Mouse (Mus musculus) CD4-positive helper T cell, adult 2 months (primary cell): ENCODE measurements around the gene Asphd2.

Source experiments
- DNase-seq: peaks from one replicate; pipeline ENCODE4 v3.0.0-alpha.2; 2012; ENCODE audit warnings: low read depth, missing footprints, low spot score

Gene Asphd2

DNA sequence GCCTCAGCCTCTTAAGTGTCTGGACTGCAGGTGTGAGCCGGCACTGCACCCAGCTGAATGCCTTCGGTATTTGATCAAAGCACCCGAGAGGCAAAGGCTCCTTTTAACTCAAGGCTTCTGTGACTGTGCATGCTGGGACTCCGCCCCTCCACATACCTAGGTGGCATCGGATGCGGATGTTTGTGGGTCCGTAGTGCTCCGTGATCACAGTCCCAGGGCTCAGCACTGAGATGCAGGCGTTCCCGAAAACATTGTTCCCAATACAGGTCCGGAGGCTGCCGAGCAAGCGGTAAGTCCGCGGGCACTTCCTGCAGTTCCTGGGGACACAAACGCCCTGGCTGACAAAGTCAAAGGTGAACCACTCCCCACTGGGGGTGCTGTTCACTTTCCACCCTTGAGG, 3.7 kb downstream of the Asphd2 start:
- DNase-seq = peak; percentile 18

DNA sequence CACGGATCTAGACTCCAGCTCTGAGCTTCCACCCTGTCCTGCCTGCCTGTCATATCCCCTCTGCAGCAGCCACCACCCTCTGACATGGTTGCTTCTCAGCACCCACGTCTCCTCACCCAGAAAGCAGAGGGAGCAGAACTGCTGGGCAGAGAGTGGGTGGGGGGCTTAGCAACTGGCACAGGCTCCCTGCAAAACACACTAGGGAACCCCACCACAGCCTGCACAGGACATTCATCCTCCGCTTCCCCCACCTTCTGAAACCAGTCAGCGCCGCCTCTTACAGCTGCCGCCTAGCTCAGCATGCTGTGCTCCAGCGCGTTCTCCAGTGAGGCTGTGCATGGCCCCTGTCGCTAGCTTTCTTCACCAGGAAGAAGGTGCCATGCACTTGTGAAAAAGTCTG, 5.3 kb downstream of the Asphd2 start:
- no peak for DNase-seq

- peak; percentile 46 for DNase-seq
Measured at GRCm38 (mm10) chr5:112385973-112386372, 8.7 kb downstream of the Asphd2 start.

DNA sequence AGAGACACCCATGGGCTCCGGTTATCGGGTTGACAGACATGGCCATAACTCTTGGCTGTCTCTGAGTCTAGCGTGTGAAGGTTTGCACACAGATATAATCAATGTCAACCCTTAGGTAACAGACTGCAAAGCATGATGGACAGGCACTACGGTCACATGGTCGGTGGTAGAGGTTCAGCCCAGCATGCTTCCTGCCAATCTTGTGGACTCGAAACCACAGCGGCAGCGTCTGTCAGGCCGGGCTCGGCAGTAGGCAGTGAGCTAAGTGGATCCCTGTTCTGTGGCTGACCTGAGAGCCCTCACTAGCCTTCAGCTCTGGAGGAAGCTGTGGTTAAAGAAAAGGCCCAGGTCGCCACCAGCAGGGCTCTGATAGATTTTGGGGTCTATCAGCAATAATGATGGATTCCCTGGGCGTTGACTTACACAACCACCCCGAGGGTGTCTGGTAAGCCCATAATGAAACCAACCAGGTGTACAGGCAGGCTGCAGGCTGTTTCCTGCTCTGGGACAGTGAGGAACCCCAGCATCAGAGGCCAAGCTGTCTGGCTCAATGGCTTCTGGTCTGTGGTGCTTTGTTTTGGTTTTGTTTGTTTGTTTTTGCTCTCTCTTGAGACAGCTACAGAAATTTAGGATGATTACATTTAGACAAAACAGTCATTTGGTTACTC, 9.7 kb downstream of the Asphd2 start:
- DNase-seq = peak; percentile 66

- DNase-seq = no peak
Measured at GRCm38 (mm10) chr5:112382641-112383330, 11.9 kb downstream of the Asphd2 start.

GRCm38 (mm10) chr5:112382042-112382441, 12.6 kb downstream of the Asphd2 start:
- DNase-seq = no peak

GRCm38 (mm10) chr5:112381154-112381553, 13.5 kb downstream of the Asphd2 start:
- no peak for DNase-seq

GRCm38 (mm10) chr5:112378716-112379115, 15.9 kb downstream of the Asphd2 start:
- DNase-seq = no peak

- no peak for DNase-seq
Measured at GRCm38 (mm10) chr5:112377380-112377779, 17.3 kb downstream of the Asphd2 start.

DNA sequence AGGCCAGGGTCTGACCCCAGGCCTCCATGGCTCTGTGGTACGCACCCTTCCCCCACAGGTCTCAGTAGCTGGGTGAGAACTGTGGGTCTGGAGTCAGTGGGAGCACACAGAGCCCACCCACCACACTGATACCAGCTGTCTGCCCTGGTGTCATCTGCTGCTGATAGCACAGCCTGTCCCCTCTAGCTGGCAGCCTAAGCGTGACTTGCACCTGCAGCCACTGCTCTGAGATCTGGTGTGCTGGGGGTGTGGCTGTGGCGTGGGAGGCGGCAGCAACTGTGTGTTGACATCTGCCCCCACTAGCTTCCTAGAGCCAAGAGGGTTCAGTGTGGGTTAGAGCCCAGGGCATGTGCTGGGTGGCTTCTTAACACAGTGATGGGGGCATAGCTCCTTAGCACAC, 18.6 kb downstream of the Asphd2 start:
- DNase-seq = no peak

DNA sequence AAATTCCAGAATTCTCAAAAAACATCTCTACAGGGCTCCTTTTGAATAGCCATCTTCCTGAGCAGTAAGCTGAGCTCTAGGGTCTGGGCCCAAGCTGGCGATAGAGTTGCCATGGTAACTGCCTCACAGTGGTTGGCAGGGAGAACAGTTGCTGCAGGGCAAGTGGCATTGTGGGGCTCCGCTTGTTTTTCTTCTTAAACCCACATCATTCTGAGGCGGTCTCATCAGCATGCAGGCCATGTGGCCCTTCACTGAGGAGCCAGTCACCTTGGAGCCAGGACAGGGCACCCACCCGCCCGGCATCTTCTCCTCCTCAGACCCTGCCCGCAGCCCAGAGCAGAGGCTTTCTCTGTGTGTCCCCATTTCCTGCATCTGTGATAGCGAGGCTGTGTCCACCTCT, 22.7 kb downstream of the Asphd2 start:
- DNase-seq = no peak

DNA sequence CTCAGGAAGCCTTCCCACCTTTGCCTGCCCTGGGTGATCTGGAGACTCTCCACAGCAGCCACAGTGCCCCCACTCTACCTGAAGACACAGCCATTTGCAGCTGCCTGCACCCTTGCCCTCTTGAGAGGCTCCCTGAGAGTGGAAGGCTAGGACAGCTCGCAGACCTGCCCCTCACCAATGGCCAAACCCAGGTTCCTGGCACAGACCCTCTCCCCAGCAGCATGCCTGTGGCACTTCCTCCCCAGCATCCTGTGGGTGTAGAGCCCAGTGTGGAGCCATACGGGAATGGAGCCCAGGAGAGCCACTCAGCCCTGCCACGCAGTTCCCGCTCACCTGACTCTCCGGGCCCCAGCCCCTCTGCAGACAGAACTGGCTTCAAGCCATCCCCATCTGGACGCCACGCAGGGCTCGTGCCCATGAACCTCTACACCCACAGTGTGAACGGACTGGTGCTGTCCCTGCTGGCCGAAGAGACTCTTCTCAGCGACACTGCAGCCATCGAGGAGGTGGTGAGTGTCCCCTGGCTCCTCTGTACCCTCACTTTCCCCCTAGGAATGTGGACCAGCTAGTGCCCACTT, 24.3 kb downstream of the Asphd2 start:
- no peak for DNase-seq

GRCm38 (mm10) chr5:112369326-112369725, 25.3 kb downstream of the Asphd2 start:
- DNase-seq = no peak

DNA sequence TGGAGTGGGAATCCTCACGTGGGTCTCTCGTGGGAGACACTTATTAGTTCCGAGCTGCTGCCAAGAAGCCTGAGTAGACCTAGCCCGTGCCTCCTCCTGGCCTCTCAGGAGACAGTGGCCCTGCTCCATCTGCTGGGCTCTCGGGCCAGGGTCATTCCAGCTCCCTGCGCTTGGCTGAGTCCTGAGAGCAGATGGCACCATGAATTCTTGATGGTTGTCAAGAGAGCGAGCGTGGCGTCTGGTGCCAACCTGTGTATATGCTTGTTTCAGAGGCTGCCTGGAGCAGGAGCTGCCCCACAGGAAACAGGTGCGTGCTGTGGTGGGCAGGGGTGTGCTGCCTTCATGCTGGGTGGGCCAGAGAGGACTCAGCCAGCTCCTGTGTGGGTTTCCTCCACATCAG, 26.0 kb downstream of the Asphd2 start:
- no peak for DNase-seq

GRCm38 (mm10) chr5:112367929-112368328, 26.7 kb downstream of the Asphd2 start:
- DNase-seq = no peak

- DNase-seq = no peak
Measured at GRCm38 (mm10) chr5:112367338-112367737, 27.3 kb downstream of the Asphd2 start.

DNA sequence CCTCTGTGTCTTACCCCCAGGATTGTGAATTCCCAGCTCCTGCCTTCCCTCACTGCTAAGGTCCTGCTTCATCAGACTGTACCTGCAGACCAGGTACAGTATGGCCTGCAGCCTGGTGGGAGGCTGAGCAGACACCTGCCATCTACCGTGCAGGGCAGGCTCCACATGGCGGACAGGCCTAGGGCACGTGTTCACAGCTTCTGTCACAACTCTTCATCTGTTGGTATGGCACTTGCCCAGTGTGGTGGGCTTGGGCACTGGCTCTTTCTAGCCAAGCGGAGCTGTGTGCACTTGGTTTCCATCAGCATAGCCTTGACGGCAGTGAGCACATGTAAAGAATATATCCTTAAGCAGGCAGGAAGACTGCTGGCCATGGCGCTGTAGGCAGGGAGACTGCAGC, 27.8 kb downstream of the Asphd2 start:
- DNase-seq = no peak

DNA sequence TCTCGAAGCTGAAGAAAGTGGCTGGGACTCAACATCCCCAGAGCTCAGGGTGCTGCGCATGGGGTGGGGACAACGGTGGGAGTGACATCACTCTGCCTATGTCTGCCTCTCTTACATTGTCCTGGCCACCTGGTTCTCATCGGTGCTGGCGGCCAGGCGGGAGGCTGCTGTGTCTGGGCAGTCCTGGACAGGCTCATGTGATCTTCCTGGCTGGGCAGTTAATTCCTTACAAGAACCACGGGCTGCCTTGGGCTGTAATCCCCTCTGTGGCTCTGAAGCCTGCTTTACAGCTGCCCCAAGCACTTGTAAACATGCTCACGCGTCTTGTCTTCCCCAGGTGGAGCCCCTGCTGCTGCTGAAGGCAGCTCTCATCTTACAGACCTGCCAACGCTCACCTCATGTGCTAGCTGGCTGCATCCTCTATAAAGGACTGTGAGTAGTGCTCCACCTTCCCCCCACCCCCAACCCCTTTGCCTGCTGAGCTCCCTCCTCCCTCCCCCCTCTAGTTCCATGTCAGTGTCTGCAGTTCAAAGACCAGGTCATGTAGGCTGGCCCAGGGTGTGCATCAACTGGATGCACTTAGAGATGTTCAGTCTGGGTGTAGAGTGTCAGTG, 30.4 kb downstream of the Asphd2 start:
- no peak for DNase-seq

- DNase-seq = no peak
Measured at GRCm38 (mm10) chr5:112360077-112360476, 34.6 kb downstream of the Asphd2 start.

DNA sequence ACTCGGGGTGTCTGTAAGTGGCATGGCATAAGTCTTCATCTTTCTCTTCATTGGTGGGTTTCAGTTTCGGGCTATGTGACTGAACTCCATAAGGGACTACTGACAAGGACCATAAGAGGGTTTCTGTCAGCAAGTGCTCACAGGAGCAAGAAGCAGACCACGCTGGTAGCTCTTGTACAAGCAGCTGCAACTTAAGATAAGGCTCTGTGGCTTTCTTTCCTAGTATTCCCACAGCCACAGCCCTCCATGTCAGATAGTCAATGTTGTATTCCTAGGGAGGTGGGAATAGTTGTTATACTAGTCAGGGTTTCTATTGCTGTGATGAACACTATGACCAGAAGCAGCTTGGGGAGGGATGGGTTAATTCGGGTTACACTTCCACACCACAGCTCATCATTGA, 35.1 kb downstream of the Asphd2 start:
- no peak for DNase-seq

DNA sequence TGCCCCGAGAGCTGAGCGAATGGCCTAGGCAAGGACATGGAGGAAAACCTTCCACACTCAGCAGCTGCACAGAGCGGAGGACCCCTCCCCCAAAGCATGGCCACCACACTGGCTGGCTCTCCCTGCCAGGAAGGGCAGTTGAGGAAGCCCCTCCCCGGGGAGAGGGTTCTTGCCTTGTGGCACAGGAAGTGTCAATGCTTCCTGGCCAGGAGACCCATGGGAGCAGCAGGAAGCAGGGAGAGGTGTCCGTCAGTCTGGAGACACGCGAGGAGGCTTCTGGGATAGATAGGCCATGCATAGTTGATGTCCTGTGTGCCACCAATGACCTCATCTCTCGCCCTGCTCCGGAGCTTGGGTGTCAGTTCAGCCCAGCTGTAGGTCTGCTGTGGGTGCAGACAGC, 38.3 kb downstream of the Asphd2 start:
- no peak for DNase-seq

DNA sequence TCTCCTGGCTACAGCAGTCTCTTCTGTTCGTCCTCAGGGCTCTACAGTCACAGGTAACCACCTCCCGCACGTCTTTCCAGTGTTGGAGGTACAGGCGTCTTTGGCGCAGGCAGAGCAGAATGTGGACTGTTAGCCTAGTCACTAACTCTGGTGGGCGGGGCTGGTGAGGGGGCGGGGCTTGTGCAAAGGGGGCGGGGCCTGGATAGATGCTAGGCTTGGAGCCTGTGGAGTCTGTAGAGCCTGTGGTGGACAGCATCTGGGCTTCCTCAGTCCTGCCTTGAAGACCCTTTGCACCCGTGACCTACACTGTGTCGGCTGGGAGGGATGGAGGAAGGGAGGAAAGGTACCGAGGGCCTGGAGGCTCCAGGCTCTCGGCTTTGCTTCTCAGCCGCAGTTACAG, 38.8 kb downstream of the Asphd2 start, which contains the start of gene Gm6583:
Gene Gm6583, minus strand, starts transcription at position 124 of the 400 bp plus-strand sequence.
- no peak for DNase-seq

GRCm38 (mm10) chr5:112355493-112355892, 39.2 kb downstream of the Asphd2 start:
- no peak for DNase-seq
